7 mouse cellular contexts compared by ENCODE assay signal in genomic region chr11:97701581-97702392, GRCm38 (mm10). TPM values are rescaled to one million over a fixed set of nuclear protein-coding genes. Genes with fewer than 3 reads are reported as not detected.
DNase-seq lines count a peak whose midpoint lies in the region; ATAC-seq and TF ChIP-seq lines count a peak whose summit lies in the region.

No protein-coding gene starts in this region.

- H3K4me1 ChIP-seq in megakaryocyte, embryonic 14.5 days, result peaks cover 77% of the 10 kb centered on the region
- peaks cover 25% of the 10 kb centered on the region for H3K4me1 ChIP-seq in forebrain, postnatal 0 days (ENCODE audit: insufficient read depth)
- peaks cover 3 to 18% of the 10 kb centered on the region in 2 experiments; a peak in 2 of 4 replicates for H3K4me1 ChIP-seq in liver, embryonic 14.5 days (replicated peaks; ENCODE audit: control insufficient read depth in 2 of 2, insufficient read depth in 2 of 2, low read length in 1 of 2)

- TF ChIP-seq CTCF in forebrain, postnatal 0 days (IDR thresholded peaks at IDR 0.05; ENCODE audit: low read depth), result no peak
- TF ChIP-seq CTCF in liver, embryonic 14.5 days (IDR thresholded peaks at IDR 0.05; ENCODE audit: low read depth), result no peak

- WGBS in forebrain, postnatal 0 days, result 42% methylated on average over 15 of the region's 15 CpGs
- 35% methylated on average over 15 of the region's 15 CpGs for WGBS in liver, embryonic 14.5 days (ENCODE audit: insufficient replicate concordance)

- no peaks in the 10 kb centered on the region for H3K9me3 ChIP-seq in megakaryocyte, embryonic 14.5 days
- no peaks in the 10 kb centered on the region for H3K9me3 ChIP-seq in forebrain, postnatal 0 days (ENCODE audit: low read length)
- no peaks in the 10 kb centered on the region for H3K9me3 ChIP-seq in liver, embryonic 14.5 days (ENCODE audit: control insufficient read depth, low read length)

- peaks cover 3% of the 10 kb centered on the region for H3K27me3 ChIP-seq in megakaryocyte, embryonic 14.5 days (replicated peaks)
- no peaks in the 10 kb centered on the region for H3K27me3 ChIP-seq in forebrain, postnatal 0 days (ENCODE audit: insufficient read depth, low read length)
- H3K27me3 ChIP-seq in liver, embryonic 14.5 days (ENCODE audit: control insufficient read depth, insufficient read depth, low read length), result peaks cover 44% of the 10 kb centered on the region

- peak overlapping the region; percentile 60 for H3K27ac ChIP-seq in forebrain, postnatal 0 days (ENCODE audit: low read depth, low read length)
- no peak overlapping the region for H3K27ac ChIP-seq in liver, embryonic 14.5 days

- H3K36me3 ChIP-seq in megakaryocyte, embryonic 14.5 days (replicated peaks; ENCODE audit: low read length), result peaks cover 22% of the 10 kb centered on the region
- peaks cover 12% of the 10 kb centered on the region; the same call in 1 of the 2 replicates for H3K36me3 ChIP-seq in forebrain, postnatal 0 days (ENCODE audit: insufficient read depth)
- H3K36me3 ChIP-seq in liver, embryonic 14.5 days (replicated peaks; ENCODE audit: control insufficient read depth, insufficient read depth, low read depth), result 0 out of 2 replicates have a peak, but pooled peaks cover 1% of the 10 kb centered on the region

- peak overlapping the region; percentile 38 for H3K9ac ChIP-seq in forebrain, postnatal 0 days
- no peak overlapping the region for H3K9ac ChIP-seq in liver, embryonic 14.5 days (replicated peaks)

- no peak for ATAC-seq in megakaryocyte, adult 5-6 weeks (ENCODE audit: poor library complexity, severe bottlenecking)
- ATAC-seq in forebrain, postnatal 0 days, result no peak
- ATAC-seq in liver, embryonic 14.5 days (ENCODE audit: insufficient read depth), result no peak

- no peak for TF ChIP-seq EP300 in liver, embryonic 14.5 days (IDR thresholded peaks at IDR 0.05; ENCODE audit: low read depth)

- peak overlapping the region; percentile 100 for H3K4me3 ChIP-seq in megakaryocyte, embryonic 14.5 days (replicated peaks)
- peak overlapping the region; percentile 92 for H3K4me3 ChIP-seq in forebrain, postnatal 0 days (ENCODE audit: low read depth, low read length)
- H3K4me3 ChIP-seq in liver, embryonic 14.5 days (ENCODE audit: insufficient read depth in 1 of 2, low read depth in 2 of 2, low read length in 2 of 2), result peak overlapping the region in 1 of 2 experiments; percentile 75; a peak in 3 of 4 replicates

- DNase-seq in forebrain, postnatal 0 days, result peak; percentile 27
- DNase-seq in liver, embryonic 14.5 days (ENCODE audit: low read depth in 3 of 3, low spot score in 3 of 3), result no peak
- DNase-seq in T-cell, adult 2 months (ENCODE audit: low spot score), result no peak
- DNase-seq in right cerebral cortex, postnatal 14 days, result no peak
- no peak for DNase-seq in layer of hippocampus, adult 18-20 months (ENCODE audit: low spot score in 2 of 2)

- peak overlapping the region; percentile 71 for H3K4me2 ChIP-seq in forebrain, postnatal 0 days (ENCODE audit: low read depth)
- H3K4me2 ChIP-seq in liver, embryonic 14.5 days (ENCODE audit: low read depth), result peak overlapping the region; percentile 83

RNA-seq across cellular contexts. Expression of gene Psmb3, which starts 1.4 kb away (rescaled TPM):
- 44.4 and 47.3 TPM in 2 replicates for polyA plus RNA-seq in megakaryocyte, embryonic 14.5 days (2012; ENCODE audit: insufficient read depth, low replicate concordance)
- total RNA-seq in megakaryocyte, adult 5-6 weeks (2015), result 81.0 and 111 TPM in 2 replicates
- total RNA-seq in megakaryocyte, adult 5-6 weeks (2017), result 137 and 179 TPM in 2 replicates
- total RNA-seq in forebrain, postnatal 0 days (2014; rRNA removed), result 322 and 350 TPM in 2 replicates
- 499 and 621 TPM in 2 replicates for polyA plus RNA-seq in forebrain, postnatal 0 days (2015; fragmentation: Nextera tagmentation; extraction: Ambion mirVana)
- polyA plus RNA-seq in liver, embryonic 14.5 days (2012; rRNA removed), result 197 and 261 TPM in 2 replicates
- 318 and 330 TPM in 2 replicates for polyA plus RNA-seq in liver, embryonic 14.5 days (2014; fragmentation: Nextera tagmentation; extraction: Ambion mirVana)
- 100 to 1,000 TPM; 124 to 128 TPM for total RNA-seq in layer of hippocampus, adult 18-20 months (2021)

RNA-seq across cellular contexts. Expression of gene Pcgf2, which starts 1.5 kb away (rescaled TPM):
- 83.4 and 214 TPM in 2 replicates for polyA plus RNA-seq in megakaryocyte, embryonic 14.5 days (2012; ENCODE audit: insufficient read depth, low replicate concordance)
- 2.8 and 3.1 TPM in 2 replicates for total RNA-seq in megakaryocyte, adult 5-6 weeks (2015)
- 1.0 and 2.4 TPM in 2 replicates for total RNA-seq in megakaryocyte, adult 5-6 weeks (2017)
- 13.0 and 21.9 TPM in 2 replicates for total RNA-seq in forebrain, postnatal 0 days (2014; rRNA removed)
- 10.0 and 12.6 TPM in 2 replicates for polyA plus RNA-seq in forebrain, postnatal 0 days (2015; fragmentation: Nextera tagmentation; extraction: Ambion mirVana)
- 4.4 and 4.9 TPM in 2 replicates for polyA plus RNA-seq in liver, embryonic 14.5 days (2012; rRNA removed)
- 1.5 and 1.8 TPM in 2 replicates for polyA plus RNA-seq in liver, embryonic 14.5 days (2014; fragmentation: Nextera tagmentation; extraction: Ambion mirVana)
- 10 to 100 TPM; 21.7 to 24.6 TPM for total RNA-seq in layer of hippocampus, adult 18-20 months (2021)

RNA-seq across cellular contexts. Expression of gene Cisd3, which starts 16.2 kb away (rescaled TPM):
- 0.45 TPM in 1 of 2 replicates, not detected in the other for polyA plus RNA-seq in megakaryocyte, embryonic 14.5 days (2012; ENCODE audit: insufficient read depth, low replicate concordance)
- total RNA-seq in megakaryocyte, adult 5-6 weeks (2015), result 18.7 and 19.8 TPM in 2 replicates
- 2.3 and 12.8 TPM in 2 replicates for total RNA-seq in megakaryocyte, adult 5-6 weeks (2017)
- 14.4 and 15.5 TPM in 2 replicates for total RNA-seq in forebrain, postnatal 0 days (2014; rRNA removed)
- polyA plus RNA-seq in forebrain, postnatal 0 days (2015; fragmentation: Nextera tagmentation; extraction: Ambion mirVana), result 27.2 and 27.8 TPM in 2 replicates
- polyA plus RNA-seq in liver, embryonic 14.5 days (2012; rRNA removed), result 3.0 and 4.9 TPM in 2 replicates
- polyA plus RNA-seq in liver, embryonic 14.5 days (2014; fragmentation: Nextera tagmentation; extraction: Ambion mirVana), result 10.0 and 11.4 TPM in 2 replicates
- 10 to 100 TPM; 51.3 to 52.0 TPM for total RNA-seq in layer of hippocampus, adult 18-20 months (2021)

RNA-seq across cellular contexts. Expression of gene Mllt6, which starts 38.6 kb away (rescaled TPM):
- polyA plus RNA-seq in megakaryocyte, embryonic 14.5 days (2012; ENCODE audit: insufficient read depth, low replicate concordance), result 8.6 TPM in 2 replicates
- total RNA-seq in megakaryocyte, adult 5-6 weeks (2015), result 4.3 and 6.3 TPM in 2 replicates
- total RNA-seq in megakaryocyte, adult 5-6 weeks (2017), result 6.9 and 7.1 TPM in 2 replicates
- total RNA-seq in forebrain, postnatal 0 days (2014; rRNA removed), result 42.2 and 48.1 TPM in 2 replicates
- polyA plus RNA-seq in forebrain, postnatal 0 days (2015; fragmentation: Nextera tagmentation; extraction: Ambion mirVana), result 1.7 TPM in 2 replicates
- 1.0 TPM in 2 replicates for polyA plus RNA-seq in liver, embryonic 14.5 days (2012; rRNA removed)
- polyA plus RNA-seq in liver, embryonic 14.5 days (2014; fragmentation: Nextera tagmentation; extraction: Ambion mirVana), result 0.22 and 0.25 TPM in 2 replicates
- 100 to 1,000 TPM; 122 to 137 TPM for total RNA-seq in layer of hippocampus, adult 18-20 months (2021)

RNA-seq across cellular contexts. Expression of gene Pip4k2b, which starts 42.7 kb away (rescaled TPM):
- polyA plus RNA-seq in megakaryocyte, embryonic 14.5 days (2012; ENCODE audit: insufficient read depth, low replicate concordance), result 31.7 and 36.8 TPM in 2 replicates
- 14.9 and 17.3 TPM in 2 replicates for total RNA-seq in megakaryocyte, adult 5-6 weeks (2015)
- 19.6 and 25.7 TPM in 2 replicates for total RNA-seq in megakaryocyte, adult 5-6 weeks (2017)
- 131 and 146 TPM in 2 replicates for total RNA-seq in forebrain, postnatal 0 days (2014; rRNA removed)
- 4.2 and 4.6 TPM in 2 replicates for polyA plus RNA-seq in forebrain, postnatal 0 days (2015; fragmentation: Nextera tagmentation; extraction: Ambion mirVana)
- 4.4 and 5.0 TPM in 2 replicates for polyA plus RNA-seq in liver, embryonic 14.5 days (2012; rRNA removed)
- polyA plus RNA-seq in liver, embryonic 14.5 days (2014; fragmentation: Nextera tagmentation; extraction: Ambion mirVana), result 0.56 and 0.61 TPM in 2 replicates
- 100 to 1,000 TPM; 114 to 115 TPM for total RNA-seq in layer of hippocampus, adult 18-20 months (2021)
